Mouse (Mus musculus) midbrain, postnatal 0 days (tissue): Measurements from ENCODE around the gene Sorl1. TPM values are rescaled to one million over a fixed set of nuclear protein-coding genes. Genes with fewer than 3 reads are reported as not detected.

Experiments used
- ATAC-seq: fragments of 200-750 bp; cut with Nextera tagmentation; 2 replicates; pipeline ENCODE4 v1.8.0; 2017; ENCODE audit warnings: moderate number of reproducible peaks, mild to moderate bottlenecking, moderate TSS enrichment, moderate library complexity; ENCODE audit not compliant: low FRiP score
- DNase-seq: peaks from one replicate; pipeline ENCODE4 v3.0.0-alpha.2; 2015; ENCODE audit warnings: low spot score
- H3K27ac ChIP-seq: fragments of 300-500 bp; sonication (generic); 2 replicates; pipeline ENCODE4 v1.5.1; 2014; ENCODE audit warnings: low read depth, mild to moderate bottlenecking, low read length, mixed read lengths
- H3K27me3 ChIP-seq: fragments of 300-500 bp; sonication (generic); 2 replicates; pipeline ENCODE4 v1.6.1; 2014; ENCODE audit warnings: low read length, control low read depth, mixed read lengths; ENCODE audit not compliant: insufficient read depth
- H3K36me3 ChIP-seq: fragments of 300-500 bp; sonication (generic); 2 replicates; pipeline ENCODE4 v1.6.1; 2014; ENCODE audit warnings: low read length, control low read depth, mixed read lengths; ENCODE audit not compliant: insufficient read depth
- H3K4me1 ChIP-seq: fragments of 300-500 bp; sonication (generic); 2 replicates; pipeline ENCODE4 v1.6.1; 2014; ENCODE audit warnings: mild to moderate bottlenecking, control low read depth, antibody characterized with exemption, low read length, mixed read lengths; ENCODE audit not compliant: insufficient read depth
- H3K4me2 ChIP-seq: fragments of 300-500 bp; sonication (generic); 2 replicates; pipeline ENCODE4 v1.6.1; 2014; ENCODE audit warnings: low read depth, mild to moderate bottlenecking, low read length, mixed read lengths; ENCODE audit not compliant: poor library complexity, severe bottlenecking
- H3K4me3 ChIP-seq: fragments of 300-500 bp; sonication (generic); 2 replicates; pipeline ENCODE4 v1.5.1; 2014; ENCODE audit warnings: low read depth, mild to moderate bottlenecking, low read length, moderate library complexity
- H3K9ac ChIP-seq: fragments of 300-500 bp; sonication (generic); replicated peaks from 2 replicates; pipeline ENCODE4 v1.6.1; 2014; ENCODE audit warnings: mild to moderate bottlenecking, low read length, moderate library complexity, mixed read lengths; ENCODE audit not compliant: poor library complexity, severe bottlenecking
- H3K9me3 ChIP-seq: fragments of 300-500 bp; sonication (generic); 2 replicates; pipeline ENCODE4 v1.6.1; 2016; ENCODE audit warnings: low read length, control low read depth
- CTCF ChIP-seq: IDR thresholded peaks from 2 replicates; pipeline ENCODE4 v1.5.1; 2016; ENCODE audit warnings: antibody characterized with exemption, mild to moderate bottlenecking
- WGBS: fragments of 180-500 bp; shearing (Covaris S2); extraction: QIAGEN DNeasy Blood & Tissue Kit; methylation state at CpG from one replicate; pipeline ENCODE4 v1.1.7; 2014; 5-methylcytosine and 5-hydroxymethylcytosine counted together
- polyA plus RNA-seq: library from polyadenylated mRNA; unstranded; fragments of >200 nt; fragmentation: Nextera tagmentation; extraction: Ambion mirVana; gene quantifications from 2 replicates; pipeline ENCODE4 v1.2.1, GENCODE M21; 2015
- total RNA-seq: library from RNA; depleted of rRNA; stranded (reverse); fragments of >200 nt; gene quantifications from 2 replicates; pipeline ENCODE4 v1.2.3, GENCODE M21; 2014

Sorl1 gene
- total and polyA plus RNA-seq, 2 experiments from 2014 or later: 7.1 to 24.8 TPM

DNA sequence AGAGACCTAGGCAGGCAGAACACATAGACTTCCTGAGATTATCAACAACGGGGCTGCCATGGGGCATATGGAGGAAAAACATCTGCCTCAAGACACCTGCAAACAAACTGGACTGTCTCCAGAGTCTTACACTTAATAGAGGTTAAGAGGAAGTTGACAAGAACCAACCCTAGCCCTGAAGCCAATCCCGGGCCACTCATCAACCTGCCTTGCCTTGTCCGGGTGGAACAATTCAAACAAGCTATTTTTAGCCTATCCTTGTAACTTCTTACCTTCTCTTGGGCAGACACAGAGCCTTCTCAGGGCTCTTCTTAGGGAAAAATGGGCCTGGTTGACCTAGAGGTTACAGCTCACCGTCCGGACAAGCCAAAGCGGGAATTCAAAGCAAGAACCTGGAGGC, 22.1 kb downstream of the Sorl1 start:
- ATAC-seq (no peak), DNase-seq (no peak)
- Histone ChIP-seq H3K27me3 (no peaks in the 10 kb centered on the region), H3K9ac (no peak overlapping the region), H3K4me3 (no peak overlapping the region), H3K4me1 (no peaks in the 10 kb centered on the region), H3K27ac (no peak overlapping the region), H3K9me3 (no peaks in the 10 kb centered on the region), H3K36me3 (peaks cover 9% of the 10 kb centered on the region; the same call in 1 of the 2 replicates), H3K4me2 (no peak overlapping the region)
- WGBS: 88% methylated on average over 6 of the region's 6 CpGs
- no peak for TF ChIP-seq CTCF

DNA sequence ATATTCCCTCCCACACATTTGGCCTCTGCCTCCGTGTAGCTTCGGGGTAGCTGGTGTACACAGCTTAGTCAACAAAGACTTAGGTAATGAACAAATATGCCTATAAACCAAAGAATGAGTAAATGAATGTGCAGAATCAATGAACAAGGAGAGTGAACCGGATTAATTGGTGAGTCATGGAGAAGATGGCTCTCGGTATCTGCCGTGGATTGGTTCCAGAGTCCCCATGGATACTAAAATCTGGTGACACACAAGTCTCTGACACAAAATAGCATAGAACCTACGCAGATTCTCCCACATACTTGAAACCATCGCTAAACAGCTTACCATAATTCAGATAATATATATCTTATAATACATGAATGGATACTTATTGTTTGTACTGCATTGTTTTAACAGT, 22.8 kb downstream of the Sorl1 start:
- no peak overlapping the region for H3K4me2 ChIP-seq
- H3K27ac ChIP-seq: no peak overlapping the region
- no peak overlapping the region for H3K4me3 ChIP-seq
- 86% methylated on average over 7 of the region's 7 CpGs for WGBS
- peaks cover 9% of the 10 kb centered on the region; the same call in 1 of the 2 replicates for H3K36me3 ChIP-seq
- no peaks in the 10 kb centered on the region for H3K27me3 ChIP-seq
- H3K4me1 ChIP-seq: no peaks in the 10 kb centered on the region
- no peak for TF ChIP-seq CTCF
- H3K9ac ChIP-seq: no peak overlapping the region
- H3K9me3 ChIP-seq: no peaks in the 10 kb centered on the region
- ATAC-seq (no peak), DNase-seq (no peak)

DNA sequence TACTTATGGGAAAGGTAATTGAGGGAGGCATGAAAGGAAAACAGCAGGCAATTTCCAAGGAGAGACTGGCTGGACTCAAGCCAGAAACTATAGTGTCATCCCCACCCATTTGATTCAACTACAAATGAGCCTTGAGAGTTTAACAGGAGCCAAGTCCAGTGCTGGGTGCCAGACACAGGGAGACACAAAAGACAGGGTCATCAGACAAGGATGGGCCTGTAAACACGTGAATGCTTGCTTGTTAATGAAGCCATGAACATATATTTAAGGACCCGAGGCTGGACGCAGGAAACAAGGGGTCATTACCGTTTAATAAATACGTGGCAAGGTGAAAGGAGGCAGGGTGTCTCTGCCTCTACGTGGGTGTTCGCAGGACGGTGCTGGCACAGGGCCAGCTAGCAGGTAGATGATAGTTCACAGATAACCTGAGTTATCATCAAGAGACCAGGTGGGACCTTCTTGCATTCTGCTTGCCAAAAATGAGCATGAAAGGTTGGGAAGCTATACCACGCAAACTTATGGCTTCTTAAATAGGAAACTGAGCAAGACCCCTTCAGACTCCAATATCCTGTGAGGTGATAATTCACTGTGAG, 23.4 kb downstream of the Sorl1 start:
- no peak overlapping the region for H3K27ac ChIP-seq
- ATAC-seq (no peak), DNase-seq (peak; percentile 33)
- no peak overlapping the region for H3K4me2 ChIP-seq
- no peaks in the 10 kb centered on the region for H3K4me1 ChIP-seq
- H3K27me3 ChIP-seq: no peaks in the 10 kb centered on the region
- no peak for TF ChIP-seq CTCF
- no peak overlapping the region for H3K9ac ChIP-seq
- no peak overlapping the region for H3K4me3 ChIP-seq
- peaks cover 9% of the 10 kb centered on the region; the same call in 1 of the 2 replicates for H3K36me3 ChIP-seq
- no peaks in the 10 kb centered on the region for H3K9me3 ChIP-seq
- WGBS: 76% methylated on average over 9 of the region's 9 CpGs

DNA sequence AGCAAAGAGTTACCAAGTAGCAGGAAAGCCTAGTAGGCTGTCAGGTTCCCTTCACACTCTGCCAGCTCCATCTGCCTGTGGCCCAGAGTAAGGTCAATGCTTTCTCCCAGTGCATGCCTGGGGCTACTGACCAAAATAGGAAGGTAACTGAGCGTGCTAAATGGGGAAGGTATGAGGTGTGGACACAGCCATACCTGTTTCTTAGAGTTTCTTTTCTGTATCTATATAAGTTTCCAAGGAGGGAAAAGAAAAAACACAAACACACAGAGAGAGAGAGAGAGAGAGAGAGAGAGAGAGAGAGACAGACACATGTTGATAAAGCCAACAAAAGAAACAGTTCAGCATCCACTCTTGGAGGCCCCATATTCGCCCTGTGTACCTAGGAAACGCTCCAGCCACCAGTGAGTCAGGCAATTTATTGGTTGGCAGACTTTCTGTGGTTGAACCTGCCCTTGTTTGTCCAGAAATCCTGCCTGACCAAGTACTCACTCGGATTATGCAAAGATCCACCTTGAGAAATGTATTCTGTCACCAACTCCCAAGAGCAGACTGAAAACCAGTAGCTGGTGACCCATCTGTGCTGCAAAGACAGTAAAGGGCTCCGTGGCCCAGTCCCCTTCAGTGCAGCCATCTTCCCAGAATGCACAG, 25.5 kb downstream of the Sorl1 start:
- Histone ChIP-seq H3K9me3 (no peaks in the 10 kb centered on the region), H3K36me3 (peaks cover 9% of the 10 kb centered on the region; the same call in 1 of the 2 replicates), H3K27ac (no peak overlapping the region), H3K4me2 (no peak overlapping the region), H3K9ac (no peak overlapping the region), H3K4me3 (no peak overlapping the region), H3K4me1 (no peaks in the 10 kb centered on the region), H3K27me3 (no peaks in the 10 kb centered on the region)
- DNase-seq (no peak), ATAC-seq (no peak)
- WGBS: 83% methylated on average over 5 of the region's 5 CpGs
- TF ChIP-seq CTCF: no peak

DNA sequence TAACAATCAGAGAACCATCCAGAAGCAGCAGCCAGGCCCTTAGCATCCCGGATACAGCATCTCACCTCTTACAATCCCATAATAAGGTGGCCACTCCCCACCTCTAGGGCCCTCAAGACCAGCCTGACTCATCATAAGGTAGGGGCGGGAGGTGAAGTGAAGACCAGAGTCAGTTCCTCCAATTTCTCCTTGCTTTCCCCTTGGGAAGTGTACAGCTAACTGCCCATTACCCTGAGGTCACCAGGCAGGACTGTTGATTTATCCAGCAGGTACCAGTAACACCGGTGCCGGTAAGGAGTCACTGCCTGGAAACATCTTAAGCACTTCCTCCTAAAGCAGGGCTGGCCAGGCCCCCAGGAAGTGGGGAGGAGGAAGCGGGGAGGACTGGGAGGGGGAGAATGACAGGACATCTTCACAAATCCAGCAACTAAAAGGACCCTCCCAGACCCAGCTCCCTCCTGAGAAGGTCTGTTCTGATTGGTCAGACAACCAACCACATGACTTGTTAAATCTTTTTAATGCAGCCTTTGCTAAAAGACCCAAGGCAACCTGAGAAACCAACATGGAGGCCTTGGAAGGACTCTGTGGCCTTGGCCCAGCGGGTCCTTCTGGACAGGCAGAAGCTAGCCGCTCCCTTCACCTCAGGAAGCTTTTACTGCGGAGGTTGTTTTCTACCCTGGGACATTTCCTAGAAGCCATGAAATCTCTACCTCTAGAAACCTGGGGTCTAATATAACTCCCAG, 26.2 kb downstream of the Sorl1 start:
- Histone ChIP-seq H3K4me2 (no peak overlapping the region), H3K9me3 (no peaks in the 10 kb centered on the region), H3K4me1 (no peaks in the 10 kb centered on the region), H3K27ac (no peak overlapping the region), H3K4me3 (no peak overlapping the region), H3K27me3 (no peaks in the 10 kb centered on the region), H3K36me3 (peaks cover 9% of the 10 kb centered on the region; the same call in 1 of the 2 replicates), H3K9ac (no peak overlapping the region)
- DNase-seq: no peak
- 93% methylated on average over 8 of the region's 8 CpGs for WGBS
- TF ChIP-seq CTCF: no peak
- no peak for ATAC-seq
